Mouse (Mus musculus) embryonic fibroblast, embryonic 13.5 days (primary cell): ENCODE measurements around the gene Trpm3.

Experiments
- CTCF ChIP-seq: IDR thresholded peaks from 2 replicates; pipeline ENCODE4 v1.5.1; 2011; ENCODE audit warnings: mild to moderate bottlenecking, control low read depth, low read length, moderate library complexity, borderline replicate concordance; ENCODE audit not compliant: insufficient read depth
- POLR2A ChIP-seq: IDR thresholded peaks from 2 replicates; pipeline ENCODE4 v1.6.1; 2011; ENCODE audit warnings: low read depth, mild to moderate bottlenecking, control low read depth, low read length, moderate library complexity

- TF ChIP-seq CTCF = no peak
- TF ChIP-seq POLR2A = no peak
These were observed 17.2 kb upstream of the Trpm3 start for GRCm38 (mm10) chr19:22121631-22122030.
